Mouse (Mus musculus): ENCODE data around the gene Ift122. TPM values are rescaled to one million over a fixed set of nuclear protein-coding genes. Genes with fewer than 3 reads are reported as not detected.

Ift122 gene
- polyA plus RNA-seq, 2 experiments, result 17.9 to 21.2 TPM

DNA sequence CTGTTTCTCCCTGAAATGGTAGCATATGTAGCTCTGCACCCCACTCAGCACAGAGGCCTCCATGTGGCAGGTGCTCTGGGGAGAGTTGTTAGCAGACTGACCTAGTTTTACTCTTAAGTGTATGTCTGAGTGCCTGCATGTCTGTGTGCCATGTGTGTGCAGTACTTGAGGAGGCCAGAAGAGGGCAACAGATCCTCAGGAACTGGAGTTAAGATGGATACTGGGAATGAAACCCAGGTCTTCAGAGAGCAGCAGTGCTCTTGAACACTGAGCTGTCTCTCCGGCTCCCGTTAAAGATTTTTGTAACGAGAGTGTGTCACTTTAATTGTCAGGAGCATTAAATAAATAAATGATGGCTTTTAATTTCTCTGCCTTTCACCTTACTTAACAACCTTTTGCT is 35.0 kb downstream of the Ift122 start:
- H3K4me2 ChIP-seq (replicated peaks; ENCODE audit: low read depth, low read length, severe bottlenecking), result no peak overlapping the region
- no peaks in the 10 kb centered on the region for H3K27me3 ChIP-seq (ENCODE audit: control insufficient read depth, insufficient read depth, low read length)
- no peak for TF ChIP-seq POLR2A (IDR thresholded peaks at IDR 0.05; ENCODE audit: borderline replicate concordance, extremely low read depth, insufficient read depth, insufficient read length)
- no peak overlapping the region for H3K4me3 ChIP-seq (replicated peaks; ENCODE audit: low read length)
- DNase-seq (ENCODE audit: low spot score) (no peak), ATAC-seq (ENCODE audit: low FRiP score, low read depth) (no peak)
- peaks cover 6% of the 10 kb centered on the region; the same call in 1 of the 2 replicates for H3K9me3 ChIP-seq (ENCODE audit: control insufficient read depth, low read length)
- 93% methylated on average over 3 of the region's 3 CpGs for WGBS
- H3K9ac ChIP-seq (ENCODE audit: low read depth, low read length, severe bottlenecking), result no peak overlapping the region
- H3K36me3 ChIP-seq (ENCODE audit: control insufficient read depth, insufficient read depth, low read length), result peaks cover 62% of the 10 kb centered on the region
- H3K4me1 ChIP-seq (ENCODE audit: control insufficient read depth, insufficient read depth, low read length), result peaks cover 6% of the 10 kb centered on the region; the same call in 1 of the 2 replicates
- H3K27ac ChIP-seq (replicated peaks; ENCODE audit: low read depth, low read length), result no peak overlapping the region

DNA sequence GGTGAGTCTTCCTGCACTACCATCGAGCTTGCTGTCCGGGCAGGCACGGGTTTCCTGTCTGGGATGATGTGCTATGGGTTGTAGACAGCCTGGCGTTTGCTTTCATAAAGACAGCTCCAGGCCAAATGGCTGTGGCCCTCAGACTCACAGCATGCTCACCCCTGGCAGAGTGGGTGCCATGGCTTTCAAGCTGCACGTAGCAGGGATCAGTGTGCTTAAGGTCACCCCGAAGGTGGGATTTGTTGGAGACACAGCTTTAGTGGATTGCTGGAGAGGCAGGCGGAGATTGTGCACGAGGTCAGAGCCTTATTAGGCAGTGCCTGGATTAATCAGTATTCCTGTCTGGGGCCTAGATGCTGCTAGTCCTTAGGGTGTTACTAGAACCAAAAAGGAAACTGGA is 37.3 kb downstream of the Ift122 start:
- ATAC-seq (ENCODE audit: low FRiP score, low read depth), result no peak

DNA sequence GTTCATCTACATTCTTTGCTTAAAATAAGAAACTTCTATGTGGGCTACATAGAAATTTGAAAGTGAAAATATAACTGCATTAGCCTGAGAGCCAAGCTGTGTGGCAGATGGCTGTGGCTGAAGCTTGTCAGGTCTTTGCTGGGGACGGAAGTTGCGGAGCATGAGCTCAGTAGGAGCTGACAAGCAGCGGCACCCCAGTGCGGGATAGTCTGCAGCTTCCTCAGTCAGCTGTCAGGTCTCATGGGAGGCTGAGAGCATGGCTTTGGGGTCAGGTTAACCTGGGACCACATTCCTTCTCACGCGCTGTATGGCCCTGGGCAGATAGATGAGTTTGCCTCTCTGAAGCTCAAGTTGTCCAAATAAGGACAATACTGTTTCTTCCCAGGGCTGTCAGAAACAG is 37.8 kb downstream of the Ift122 start:
- DNase-seq (ENCODE audit: low spot score) (no peak), ATAC-seq (ENCODE audit: low FRiP score, low read depth) (no peak)
- no peak overlapping the region for H3K27ac ChIP-seq (replicated peaks; ENCODE audit: low read depth, low read length)
- no peak overlapping the region for H3K4me3 ChIP-seq (replicated peaks; ENCODE audit: low read length)
- WGBS, result 78% methylated on average over 6 of the region's 6 CpGs
- H3K36me3 ChIP-seq (ENCODE audit: control insufficient read depth, insufficient read depth, low read length), result peaks cover 67% of the 10 kb centered on the region
- peaks cover 6% of the 10 kb centered on the region; the same call in 1 of the 2 replicates for H3K9me3 ChIP-seq (ENCODE audit: control insufficient read depth, low read length)
- H3K4me2 ChIP-seq (replicated peaks; ENCODE audit: low read depth, low read length, severe bottlenecking), result no peak overlapping the region
- no peak overlapping the region; the same call in 1 of the 2 replicates for H3K9ac ChIP-seq (ENCODE audit: low read depth, low read length, severe bottlenecking)
- TF ChIP-seq POLR2A (IDR thresholded peaks at IDR 0.05; ENCODE audit: borderline replicate concordance, extremely low read depth, insufficient read depth, insufficient read length), result no peak
- no peaks in the 10 kb centered on the region for H3K27me3 ChIP-seq (ENCODE audit: control insufficient read depth, insufficient read depth, low read length)
- peaks cover 6% of the 10 kb centered on the region; the same call in 1 of the 2 replicates for H3K4me1 ChIP-seq (ENCODE audit: control insufficient read depth, insufficient read depth, low read length)

More for the DNA sequence above, 37.3 kb downstream of the Ift122 start:
- no peak for DNase-seq (ENCODE audit: low spot score)
- H3K27me3 ChIP-seq (ENCODE audit: control insufficient read depth, insufficient read depth, low read length), result no peaks in the 10 kb centered on the region
- H3K4me1 ChIP-seq (ENCODE audit: control insufficient read depth, insufficient read depth, low read length), result peaks cover 6% of the 10 kb centered on the region; the same call in 1 of the 2 replicates
- peaks cover 67% of the 10 kb centered on the region for H3K36me3 ChIP-seq (ENCODE audit: control insufficient read depth, insufficient read depth, low read length)
- H3K4me2 ChIP-seq (replicated peaks; ENCODE audit: low read depth, low read length, severe bottlenecking), result no peak overlapping the region
- H3K4me3 ChIP-seq (replicated peaks; ENCODE audit: low read length), result no peak overlapping the region
- H3K9ac ChIP-seq (ENCODE audit: low read depth, low read length, severe bottlenecking), result no peak overlapping the region; the same call in 1 of the 2 replicates
- 82% methylated on average over 8 of the region's 8 CpGs for WGBS
- no peak for TF ChIP-seq POLR2A (IDR thresholded peaks at IDR 0.05; ENCODE audit: borderline replicate concordance, extremely low read depth, insufficient read depth, insufficient read length)
- H3K27ac ChIP-seq (replicated peaks; ENCODE audit: low read depth, low read length), result no peak overlapping the region
- peaks cover 6% of the 10 kb centered on the region; the same call in 1 of the 2 replicates for H3K9me3 ChIP-seq (ENCODE audit: control insufficient read depth, low read length)

DNA sequence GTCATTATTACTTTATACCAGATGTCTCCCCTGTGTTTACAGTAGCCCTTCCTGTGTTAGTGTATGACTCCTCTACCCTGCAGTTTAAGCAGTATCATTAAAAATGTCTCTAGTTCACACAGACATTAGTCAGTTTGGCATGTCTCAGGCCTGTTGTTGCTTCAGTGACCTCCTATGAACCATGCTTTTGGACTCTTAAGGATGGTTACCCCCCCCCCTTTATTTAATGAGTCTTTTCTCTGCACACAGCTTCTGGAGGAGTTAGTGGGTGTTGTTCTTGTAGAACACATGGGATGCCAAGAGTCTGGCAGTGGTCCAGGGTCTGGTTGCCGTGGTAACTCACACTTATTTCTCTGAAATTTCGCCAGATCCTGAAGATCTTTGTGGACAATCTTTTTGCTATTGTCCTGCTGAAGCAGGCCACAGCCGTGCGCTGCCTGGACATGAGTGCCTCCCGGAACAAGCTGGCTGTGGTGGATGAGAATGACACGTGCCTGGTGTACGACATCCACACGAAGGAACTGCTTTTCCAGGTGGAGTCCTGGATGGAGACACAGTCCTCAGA is 38.3 kb downstream of the Ift122 start:
- Histone ChIP-seq H3K9me3 (ENCODE audit: control insufficient read depth, low read length) (peaks cover 6% of the 10 kb centered on the region; the same call in 1 of the 2 replicates), H3K4me2 (replicated peaks; ENCODE audit: low read depth, low read length, severe bottlenecking) (no peak overlapping the region), H3K4me3 (replicated peaks; ENCODE audit: low read length) (no peak overlapping the region), H3K27me3 (ENCODE audit: control insufficient read depth, insufficient read depth, low read length) (no peaks in the 10 kb centered on the region), H3K4me1 (ENCODE audit: control insufficient read depth, insufficient read depth, low read length) (peaks cover 6% of the 10 kb centered on the region; the same call in 1 of the 2 replicates), H3K36me3 (ENCODE audit: control insufficient read depth, insufficient read depth, low read length) (peaks cover 72% of the 10 kb centered on the region), H3K27ac (replicated peaks; ENCODE audit: low read depth, low read length) (no peak overlapping the region), H3K9ac (ENCODE audit: low read depth, low read length, severe bottlenecking) (no peak overlapping the region)
- no peak for TF ChIP-seq POLR2A (IDR thresholded peaks at IDR 0.05; ENCODE audit: borderline replicate concordance, extremely low read depth, insufficient read depth, insufficient read length)
- no peak for ATAC-seq (ENCODE audit: low FRiP score, low read depth)
- 76% methylated on average over 8 of the region's 8 CpGs for WGBS
- peak; percentile 39 for DNase-seq (ENCODE audit: low spot score)

DNA sequence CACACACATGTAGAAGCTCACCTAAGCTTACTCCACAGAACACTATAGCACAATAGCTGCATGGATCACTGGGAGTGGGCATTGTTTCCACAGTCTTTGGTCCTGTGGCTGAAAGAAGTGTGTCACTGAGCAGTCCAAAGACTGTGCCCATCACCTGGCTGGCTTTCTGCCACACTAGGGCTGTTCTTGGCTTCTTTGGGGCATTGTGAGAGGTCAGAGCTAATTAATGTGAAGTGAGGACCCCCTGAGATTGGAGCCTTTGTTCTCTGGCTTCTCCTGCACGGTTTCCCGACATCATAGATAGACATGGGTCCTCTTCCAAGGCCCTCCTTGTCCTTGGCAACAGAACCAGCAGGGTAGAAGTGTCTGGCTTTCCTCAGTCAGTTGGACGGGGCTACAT is 39.1 kb downstream of the Ift122 start:
- Histone ChIP-seq H3K9me3 (ENCODE audit: control insufficient read depth, low read length) (peaks cover 6% of the 10 kb centered on the region; the same call in 1 of the 2 replicates), H3K27me3 (ENCODE audit: control insufficient read depth, insufficient read depth, low read length) (no peaks in the 10 kb centered on the region), H3K36me3 (ENCODE audit: control insufficient read depth, insufficient read depth, low read length) (peaks cover 69% of the 10 kb centered on the region), H3K4me1 (ENCODE audit: control insufficient read depth, insufficient read depth, low read length) (peaks cover 6% of the 10 kb centered on the region; the same call in 1 of the 2 replicates), H3K4me2 (replicated peaks; ENCODE audit: low read depth, low read length, severe bottlenecking) (no peak overlapping the region), H3K27ac (replicated peaks; ENCODE audit: low read depth, low read length) (no peak overlapping the region), H3K9ac (ENCODE audit: low read depth, low read length, severe bottlenecking) (no peak overlapping the region), H3K4me3 (replicated peaks; ENCODE audit: low read length) (no peak overlapping the region)
- no peak for TF ChIP-seq POLR2A (IDR thresholded peaks at IDR 0.05; ENCODE audit: borderline replicate concordance, extremely low read depth, insufficient read depth, insufficient read length)
- 69% methylated on average over 3 of the region's 3 CpGs for WGBS
- DNase-seq (ENCODE audit: low spot score) (no peak), ATAC-seq (ENCODE audit: low FRiP score, low read depth) (no peak)

Measured in limb, embryonic 14.5 days (tissue).